Mouse (Mus musculus): Measurements from ENCODE around the gene Prrxl1. TPM values are rescaled to one million over a fixed set of nuclear protein-coding genes. Genes with fewer than 3 reads are reported as not detected.

The Prrxl1 gene
- polyA plus RNA-seq (2012) = not detected in 2 replicates

- TF ChIP-seq GATA1 (IDR thresholded peaks at IDR 0.05; ENCODE audit: low read length) = no peak
- TF ChIP-seq TAL1 (IDR thresholded peaks at IDR 0.05; ENCODE audit: low read length) = no peak
- Histone ChIP-seq H3K4me3 (replicated peaks) (no peak within 1 kb of the TSS), H3K4me1 (ENCODE audit: control insufficient read depth) (no peaks in the 10 kb centered on the region)
Observed at GRCm38 (mm10) chr14:32599290-32600041, at the start of gene Prrxl1. Gene Prrxl1 (plus strand): TSS chr14:32599407.

GRCm38 (mm10) chr14:32551854-32552253 lies 47.4 kb upstream of the Prrxl1 start:
- Histone ChIP-seq H3K36me3 (ENCODE audit: control insufficient read depth) (peaks cover 67% of the 10 kb centered on the region), H3K4me3 (replicated peaks) (no peak overlapping the region), H3K9me3 (ENCODE audit: control insufficient read depth, low read length) (no peaks in the 10 kb centered on the region), H3K27me3 (ENCODE audit: control insufficient read depth) (no peaks in the 10 kb centered on the region), H3K4me1 (ENCODE audit: control insufficient read depth) (peaks cover 16% of the 10 kb centered on the region)
- TF ChIP-seq TAL1 (IDR thresholded peaks at IDR 0.05; ENCODE audit: low read length) = no peak
- TF ChIP-seq GATA1 (IDR thresholded peaks at IDR 0.05; ENCODE audit: low read length) = no peak

More at GRCm38 (mm10) chr14:32599290-32600041, at the start of gene Prrxl1:
- no peaks in the 10 kb centered on the region; the same call in 1 of the 2 replicates for H3K9me3 ChIP-seq (ENCODE audit: control insufficient read depth, low read length)
- H3K27me3 ChIP-seq (ENCODE audit: control insufficient read depth) = peaks cover 79% of the 10 kb centered on the region
- H3K36me3 ChIP-seq (ENCODE audit: control insufficient read depth) = no peaks in the 10 kb centered on the region

- H3K4me3 ChIP-seq (replicated peaks) = no peak overlapping the region
- peaks cover 71% of the 10 kb centered on the region for H3K36me3 ChIP-seq (ENCODE audit: control insufficient read depth)
- H3K27me3 ChIP-seq (ENCODE audit: control insufficient read depth) = no peaks in the 10 kb centered on the region
- H3K4me1 ChIP-seq (ENCODE audit: control insufficient read depth) = peaks cover 16% of the 10 kb centered on the region
- H3K9me3 ChIP-seq (ENCODE audit: control insufficient read depth, low read length) = no peaks in the 10 kb centered on the region
- TF ChIP-seq TAL1 (IDR thresholded peaks at IDR 0.05; ENCODE audit: low read length) (no peak), GATA1 (IDR thresholded peaks at IDR 0.05; ENCODE audit: low read length) (no peak; the same call in 1 of the 2 replicates)
Observed at GRCm38 (mm10) chr14:32553198-32553903, 45.9 kb upstream of the Prrxl1 start.

- H3K36me3 ChIP-seq (ENCODE audit: control insufficient read depth) = peaks cover 70% of the 10 kb centered on the region
- no peaks in the 10 kb centered on the region for H3K27me3 ChIP-seq (ENCODE audit: control insufficient read depth)
- H3K4me3 ChIP-seq (replicated peaks) = no peak overlapping the region
- no peak for TF ChIP-seq GATA1 (IDR thresholded peaks at IDR 0.05; ENCODE audit: low read length)
- no peak for TF ChIP-seq TAL1 (IDR thresholded peaks at IDR 0.05; ENCODE audit: low read length)
- H3K4me1 ChIP-seq (ENCODE audit: control insufficient read depth) = peaks cover 16% of the 10 kb centered on the region
- no peaks in the 10 kb centered on the region for H3K9me3 ChIP-seq (ENCODE audit: control insufficient read depth, low read length)
Observed at GRCm38 (mm10) chr14:32554860-32555526, 44.2 kb upstream of the Prrxl1 start.

- no peak overlapping the region for H3K4me3 ChIP-seq (replicated peaks)
- TF ChIP-seq TAL1 (IDR thresholded peaks at IDR 0.05; ENCODE audit: low read length) (no peak), GATA1 (IDR thresholded peaks at IDR 0.05; ENCODE audit: low read length) (no peak)
- no peaks in the 10 kb centered on the region for H3K9me3 ChIP-seq (ENCODE audit: control insufficient read depth, low read length)
- no peaks in the 10 kb centered on the region for H3K4me1 ChIP-seq (ENCODE audit: control insufficient read depth)
- peaks cover 81% of the 10 kb centered on the region for H3K36me3 ChIP-seq (ENCODE audit: control insufficient read depth)
- no peaks in the 10 kb centered on the region for H3K27me3 ChIP-seq (ENCODE audit: control insufficient read depth)
Observed at GRCm38 (mm10) chr14:32561428-32561827, 37.8 kb upstream of the Prrxl1 start.

- no peaks in the 10 kb centered on the region for H3K27me3 ChIP-seq (ENCODE audit: control insufficient read depth)
Observed at GRCm38 (mm10) chr14:32563661-32564060, 35.5 kb upstream of the Prrxl1 start.

GRCm38 (mm10) chr14:32572519-32572918 lies 26.7 kb upstream of the Prrxl1 start:
- no peak overlapping the region for H3K4me3 ChIP-seq (replicated peaks)
- no peaks in the 10 kb centered on the region for H3K9me3 ChIP-seq (ENCODE audit: control insufficient read depth, low read length)
- peaks cover 75% of the 10 kb centered on the region for H3K36me3 ChIP-seq (ENCODE audit: control insufficient read depth)
- H3K4me1 ChIP-seq (ENCODE audit: control insufficient read depth) = no peaks in the 10 kb centered on the region
- TF ChIP-seq TAL1 (IDR thresholded peaks at IDR 0.05; ENCODE audit: low read length) = no peak
- no peak for TF ChIP-seq GATA1 (IDR thresholded peaks at IDR 0.05; ENCODE audit: low read length)
- no peaks in the 10 kb centered on the region for H3K27me3 ChIP-seq (ENCODE audit: control insufficient read depth)

More at GRCm38 (mm10) chr14:32563661-32564060, 35.5 kb upstream of the Prrxl1 start:
- Histone ChIP-seq H3K4me3 (replicated peaks) (no peak overlapping the region), H3K9me3 (ENCODE audit: control insufficient read depth, low read length) (no peaks in the 10 kb centered on the region), H3K4me1 (ENCODE audit: control insufficient read depth) (no peaks in the 10 kb centered on the region), H3K36me3 (ENCODE audit: control insufficient read depth) (peaks cover 80% of the 10 kb centered on the region)
- no peak for TF ChIP-seq TAL1 (IDR thresholded peaks at IDR 0.05; ENCODE audit: low read length)
- TF ChIP-seq GATA1 (IDR thresholded peaks at IDR 0.05; ENCODE audit: low read length) = no peak

GRCm38 (mm10) chr14:32578420-32578819 lies 20.8 kb upstream of the Prrxl1 start:
- H3K4me3 ChIP-seq (replicated peaks) = no peak overlapping the region
- no peaks in the 10 kb centered on the region for H3K4me1 ChIP-seq (ENCODE audit: control insufficient read depth)
- H3K27me3 ChIP-seq (ENCODE audit: control insufficient read depth) = no peaks in the 10 kb centered on the region
- no peaks in the 10 kb centered on the region for H3K9me3 ChIP-seq (ENCODE audit: control insufficient read depth, low read length)
- peaks cover 41% of the 10 kb centered on the region for H3K36me3 ChIP-seq (ENCODE audit: control insufficient read depth)
- TF ChIP-seq TAL1 (IDR thresholded peaks at IDR 0.05; ENCODE audit: low read length) (no peak), GATA1 (IDR thresholded peaks at IDR 0.05; ENCODE audit: low read length) (no peak)

GRCm38 (mm10) chr14:32583696-32584095 lies 15.5 kb upstream of the Prrxl1 start:
- Histone ChIP-seq H3K27me3 (ENCODE audit: control insufficient read depth) (no peaks in the 10 kb centered on the region), H3K9me3 (ENCODE audit: control insufficient read depth, low read length) (no peaks in the 10 kb centered on the region), H3K4me1 (ENCODE audit: control insufficient read depth) (no peaks in the 10 kb centered on the region), H3K4me3 (replicated peaks) (no peak overlapping the region), H3K36me3 (ENCODE audit: control insufficient read depth) (peaks cover 3% of the 10 kb centered on the region)
- no peak for TF ChIP-seq TAL1 (IDR thresholded peaks at IDR 0.05; ENCODE audit: low read length)
- no peak for TF ChIP-seq GATA1 (IDR thresholded peaks at IDR 0.05; ENCODE audit: low read length)
